Mouse (Mus musculus) ES-E14 (cell line): ENCODE results near the gene Cadm2. TPM values are rescaled to one million over a fixed set of nuclear protein-coding genes. Genes with fewer than 3 reads are reported as not detected.

Experiments used
- DNase-seq: peaks from one replicate; pipeline ENCODE4 v3.0.0-alpha.2; 2013; ENCODE audit warnings: low read depth, low spot score
- H3K27ac ChIP-seq: 2 replicates; pipeline ENCODE4 v1.5.1; 2012; ENCODE audit warnings: low read depth, mild to moderate bottlenecking, low read length, moderate library complexity, mixed read lengths; ENCODE audit not compliant: poor library complexity, insufficient read depth, severe bottlenecking
- H3K36me3 ChIP-seq: 2 replicates; pipeline ENCODE4 v1.6.1; 2012; ENCODE audit warnings: mild to moderate bottlenecking, low read length, moderate library complexity, mixed read lengths; ENCODE audit not compliant: control insufficient read depth, poor library complexity, insufficient read depth, severe bottlenecking
- H3K4me1 ChIP-seq, 2 experiments: fragments of 150-350 bp in 1 of 2; sonication (generic) in 1 of 2; 2 replicates each; pipeline ENCODE4 v1.6.1; 2012; ENCODE audit warnings: low read length in 2 of 2, mild to moderate bottlenecking in 1 of 2, mixed read lengths in 1 of 2; ENCODE audit not compliant: control insufficient read depth in 2 of 2, insufficient read depth in 2 of 2, poor library complexity in 1 of 2
- H3K4me3 ChIP-seq, 2 experiments: fragments of 150-350 bp in 1 of 2; sonication (generic) in 1 of 2; 2 replicates each; pipeline ENCODE4 v1.5.1; 2012; ENCODE audit warnings: low read length in 2 of 2, low read depth in 1 of 2, mild to moderate bottlenecking in 1 of 2, mixed read lengths in 1 of 2; ENCODE audit not compliant: insufficient read depth in 1 of 2, poor library complexity in 1 of 2, severe bottlenecking in 1 of 2
- H3K9ac ChIP-seq: 2 replicates; pipeline ENCODE4 v1.6.1; 2012; ENCODE audit warnings: low read depth, mild to moderate bottlenecking, low read length, mixed read lengths; ENCODE audit not compliant: poor library complexity, insufficient read depth, severe bottlenecking
- H3K9me3 ChIP-seq: fragments of 150-350 bp; sonication (generic); 2 replicates; pipeline ENCODE4 v1.6.1; 2012; ENCODE audit warnings: low read depth, mild to moderate bottlenecking, low read length; ENCODE audit not compliant: control insufficient read depth, insufficient read depth
- CHD2 ChIP-seq: IDR thresholded peaks from 2 replicates; pipeline ENCODE4 v1.6.1; 2014; ENCODE audit warnings: mild to moderate bottlenecking, low read depth, low read length, inconsistent platforms
- HCFC1 ChIP-seq: IDR thresholded peaks from 2 replicates; pipeline ENCODE4 v1.6.1; 2012; ENCODE audit warnings: low read length, inconsistent platforms, borderline replicate concordance; ENCODE audit not compliant: insufficient read depth
- MAFK ChIP-seq: IDR thresholded peaks from 2 replicates; pipeline ENCODE4 v1.6.1; 2014; ENCODE audit warnings: mild to moderate bottlenecking, low read depth, low read length, inconsistent platforms; ENCODE audit not compliant: insufficient read depth
- ZC3H11A ChIP-seq: IDR thresholded peaks from 2 replicates; pipeline ENCODE4 v1.6.1; 2012; ENCODE audit warnings: low read depth, mild to moderate bottlenecking, inconsistent platforms, low read length, borderline replicate concordance
- ZNF384 ChIP-seq: IDR thresholded peaks from 2 replicates; pipeline ENCODE4 v1.6.1; 2012; ENCODE audit warnings: low read depth, low read length, inconsistent platforms
- in situ Hi-C, 2 experiments: fragments of 600-800 bp; cut with MboI; formaldehyde crosslinking; loops; one replicate each; pipeline ENCODE4 v1.15.1; 2025; ENCODE audit warnings: low sequenced_read_pairs in 2 of 2, inconsistent platforms in 1 of 2; ENCODE audit not compliant: unreplicated experiment in 2 of 2
- total RNA-seq: library from RNA; depleted of rRNA; stranded (reverse); fragments of 300-350 nt; gene quantifications from 2 replicates; pipeline ENCODE4 v1.2.3, GENCODE M21; 2012

Gene Cadm2
- total RNA-seq, 1 experiment: 0.09 TPM

- Histone ChIP-seq H3K4me1 (peaks cover 0 to 3% of the 10 kb centered on the region in 2 experiments; a peak in 1 of 4 replicates), H3K9ac (peak overlapping the region; percentile 65; the same call in 1 of the 2 replicates), H3K27ac (no peak overlapping the region), H3K4me3 (peak overlapping the region; percentile 89 to 90), H3K9me3 (no peaks in the 10 kb centered on the region), H3K36me3 (no peaks in the 10 kb centered on the region)
- no peak for DNase-seq
- TF ChIP-seq ZC3H11A: no peak
- in situ Hi-C loops: no loop called here
Measured at GRCm38 (mm10) chr16:67619416-67619815, 1.3 kb downstream of the Cadm2 start.

GRCm38 (mm10) chr16:67618817-67619216 lies 1.9 kb downstream of the Cadm2 start:
- H3K9me3 ChIP-seq: no peaks in the 10 kb centered on the region
- in situ Hi-C loops: no loop called here
- H3K27ac ChIP-seq: no peak overlapping the region
- no peaks in the 10 kb centered on the region for H3K36me3 ChIP-seq
- H3K4me1 ChIP-seq: peaks cover 0 to 3% of the 10 kb centered on the region in 2 experiments; a peak in 1 of 4 replicates
- TF ChIP-seq CHD2: no peak
- no peak for TF ChIP-seq MAFK
- TF ChIP-seq HCFC1: no peak
- TF ChIP-seq ZC3H11A: no peak
- no peak for TF ChIP-seq ZNF384
- DNase-seq: no peak
- no peak overlapping the region for H3K4me3 ChIP-seq
- H3K9ac ChIP-seq: no peak overlapping the region

DNA sequence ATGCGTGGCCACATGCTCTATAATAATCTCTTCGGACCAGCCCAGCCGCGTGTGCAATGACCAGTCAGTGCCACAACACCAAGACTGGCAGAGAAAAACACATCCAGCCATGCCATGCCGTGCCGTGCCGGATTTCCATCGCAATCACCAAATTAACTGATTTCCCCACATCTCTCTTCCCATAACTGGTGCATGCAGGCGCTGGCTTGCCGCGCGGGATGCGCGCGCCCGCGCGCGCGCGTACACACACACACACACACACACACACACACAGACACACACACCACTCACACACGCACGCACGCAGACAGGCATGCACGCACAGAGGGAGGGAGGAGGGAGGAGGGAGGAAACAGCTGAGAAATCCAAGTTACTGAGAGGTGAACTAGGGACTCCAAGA lies 2.9 kb downstream of the Cadm2 start:
- peaks cover 0 to 3% of the 10 kb centered on the region in 2 experiments; a peak in 1 of 4 replicates for H3K4me1 ChIP-seq
- no peak for DNase-seq
- H3K4me3 ChIP-seq: peak overlapping the region; percentile 31 to 56; a peak in 2 of 4 replicates
- H3K36me3 ChIP-seq: no peaks in the 10 kb centered on the region
- H3K9ac ChIP-seq: no peak overlapping the region
- in situ Hi-C loops: no loop called here
- no peaks in the 10 kb centered on the region for H3K9me3 ChIP-seq
- TF ChIP-seq MAFK (no peak), CHD2 (no peak), ZC3H11A (no peak), HCFC1 (no peak), ZNF384 (no peak)
- H3K27ac ChIP-seq: no peak overlapping the region

- Histone ChIP-seq H3K9ac (no peak overlapping the region), H3K9me3 (no peaks in the 10 kb centered on the region), H3K36me3 (no peaks in the 10 kb centered on the region), H3K4me3 (no peak overlapping the region), H3K4me1 (peaks cover 0 to 3% of the 10 kb centered on the region in 2 experiments; a peak in 1 of 4 replicates), H3K27ac (no peak overlapping the region)
- TF ChIP-seq MAFK: no peak
- no peak for TF ChIP-seq ZC3H11A
- no peak for TF ChIP-seq ZNF384
- TF ChIP-seq HCFC1: no peak
- TF ChIP-seq CHD2: no peak
- no peak for DNase-seq
- in situ Hi-C loops: no loop called here
Measured at GRCm38 (mm10) chr16:67617256-67617655, 3.5 kb downstream of the Cadm2 start.

DNA sequence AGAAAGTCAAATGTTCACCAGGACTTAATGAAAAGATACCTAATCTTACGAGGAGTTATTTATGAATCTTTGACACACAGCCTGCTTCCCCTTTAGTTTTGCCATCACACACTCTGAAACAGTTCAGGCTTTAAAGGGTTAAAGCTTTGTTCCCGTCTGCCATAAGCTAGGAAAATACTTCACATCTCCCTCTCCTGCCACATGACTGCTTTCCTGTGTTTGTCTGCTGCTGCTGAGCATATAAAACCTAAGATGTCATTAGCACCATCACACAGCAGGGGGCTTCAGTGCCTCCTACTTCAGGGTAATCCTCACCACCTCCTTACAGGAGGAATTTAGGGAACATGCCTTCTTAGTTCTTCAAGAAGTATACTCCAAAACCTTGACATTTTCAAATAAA lies 6.8 kb downstream of the Cadm2 start:
- Histone ChIP-seq H3K27ac (no peak overlapping the region), H3K9me3 (no peaks in the 10 kb centered on the region), H3K9ac (no peak overlapping the region), H3K4me1 (peaks cover 0 to 2% of the 10 kb centered on the region in 2 experiments; a peak in 1 of 4 replicates), H3K36me3 (no peaks in the 10 kb centered on the region), H3K4me3 (no peak overlapping the region)
- in situ Hi-C loops: no loop called here
- TF ChIP-seq CHD2: no peak
- TF ChIP-seq ZC3H11A: no peak
- no peak for TF ChIP-seq HCFC1
- TF ChIP-seq MAFK: no peak
- no peak for TF ChIP-seq ZNF384
- DNase-seq: no peak
